Mouse (Mus musculus) MEL (cell line): ENCODE results near the gene Gusb. TPM values are rescaled to one million over a fixed set of nuclear protein-coding genes. Genes with fewer than 3 reads are reported as not detected.

Experiments
- DNase-seq: peaks from one replicate; pipeline ENCODE4 v3.0.0; 2011; ENCODE audit warnings: low read depth, low spot score
- H3K27ac ChIP-seq: 2 replicates; pipeline ENCODE4 v1.5.1; 2012; ENCODE audit warnings: low read depth, mild to moderate bottlenecking, control low read depth, low read length, moderate library complexity; ENCODE audit not compliant: control insufficient read depth
- H3K27me3 ChIP-seq, 2 experiments: fragments of 150-350 bp in 1 of 2; sonication (generic) in 1 of 2; 2 replicates each; pipeline ENCODE4 v1.6.1; 2012; ENCODE audit warnings: low read length in 2 of 2, mild to moderate bottlenecking in 2 of 2, improper control_type of control experiment in 1 of 2, moderate library complexity in 1 of 2; ENCODE audit not compliant: insufficient read depth in 2 of 2, control insufficient read depth in 1 of 2
- H3K36me3 ChIP-seq, 2 experiments: 2 replicates each; pipeline ENCODE4 v1.6.1; 2012 to 2014; ENCODE audit warnings: low read length in 2 of 2, improper control_type of control experiment in 1 of 2, inconsistent platforms in 1 of 2, mild to moderate bottlenecking in 1 of 2; ENCODE audit not compliant: insufficient read depth in 2 of 2, control insufficient read depth in 1 of 2
- H3K4me1 ChIP-seq, 2 experiments: fragments of 150-350 bp in 1 of 2; sonication (generic) in 1 of 2; 2 replicates each; pipeline ENCODE4 v1.6.1; 2012; ENCODE audit warnings: low read length in 2 of 2, improper control_type of control experiment in 1 of 2, mild to moderate bottlenecking in 1 of 2; ENCODE audit not compliant: insufficient read depth in 2 of 2, control insufficient read depth in 1 of 2
- H3K4me3 ChIP-seq, 2 experiments: fragments of 150-350 bp in 1 of 2; sonication (generic) in 1 of 2; 2 replicates each; pipeline ENCODE4 v1.5.1; 2012; ENCODE audit warnings: low read depth in 2 of 2, low read length in 2 of 2, mild to moderate bottlenecking in 2 of 2, moderate library complexity in 2 of 2, control low read depth in 1 of 2, improper control_type of control experiment in 1 of 2; ENCODE audit not compliant: control insufficient read depth in 1 of 2, insufficient read depth in 1 of 2
- H3K79me2 ChIP-seq: 2 replicates; pipeline ENCODE4 v1.6.1; 2012; ENCODE audit warnings: mild to moderate bottlenecking, low read length, moderate library complexity; ENCODE audit not compliant: control insufficient read depth, poor library complexity, insufficient read depth
- H3K9ac ChIP-seq: 2 replicates; pipeline ENCODE4 v1.6.1; 2012; ENCODE audit warnings: low read depth, mild to moderate bottlenecking, control low read depth, low read length, moderate library complexity; ENCODE audit not compliant: control insufficient read depth, poor library complexity, severe bottlenecking
- H3K9me3 ChIP-seq: fragments of 150-350 bp; sonication (generic); replicated peaks from 2 replicates; pipeline ENCODE4 v1.6.1; 2012; ENCODE audit warnings: mild to moderate bottlenecking, low read length, improper control_type of control experiment, moderate library complexity; ENCODE audit not compliant: insufficient read depth
- CHD1 ChIP-seq: IDR thresholded peaks from 2 replicates; pipeline ENCODE4 v1.6.1; 2012; ENCODE audit warnings: low read depth, mild to moderate bottlenecking, inconsistent platforms, low read length, improper control_type of control experiment
- CTCF ChIP-seq, 3 experiments: IDR thresholded peaks in 2 of 3; conservative IDR thresholded peaks in 1 of 3; 2 replicates each; pipeline ENCODE4 v1.5.1; 2011 to 2012; ENCODE audit warnings: low read length in 3 of 3, low read depth in 2 of 3, mild to moderate bottlenecking in 2 of 3, improper control_type of control experiment in 1 of 3, inconsistent platforms in 1 of 3, mixed read lengths in 1 of 3, moderate library complexity in 1 of 3; ENCODE audit not compliant: control insufficient read depth in 1 of 3, insufficient read depth in 1 of 3, poor library complexity in 1 of 3, severe bottlenecking in 1 of 3
- E2F4 ChIP-seq: IDR thresholded peaks from 2 replicates; pipeline ENCODE4 v1.6.1; 2011; ENCODE audit warnings: low read depth, low read length, improper control_type of control experiment, borderline replicate concordance
- ELF1 ChIP-seq: IDR thresholded peaks from 2 replicates; pipeline ENCODE4 v1.6.1; 2014; ENCODE audit warnings: low read depth, mild to moderate bottlenecking, inconsistent platforms, low read length, improper control_type of control experiment, moderate library complexity
- GABPA ChIP-seq: IDR thresholded peaks from 2 replicates; pipeline ENCODE4 v1.6.1; 2012; ENCODE audit warnings: low read depth, mild to moderate bottlenecking, inconsistent platforms, low read length, improper control_type of control experiment, moderate library complexity
- GATA1 ChIP-seq: IDR thresholded peaks from 2 replicates; pipeline ENCODE4 v1.6.1; 2011; ENCODE audit warnings: low read depth, low read length, improper control_type of control experiment
- HCFC1 ChIP-seq: IDR thresholded peaks from 2 replicates; pipeline ENCODE4 v1.6.1; 2012; ENCODE audit warnings: low read depth, mild to moderate bottlenecking, inconsistent platforms, low read length, improper control_type of control experiment, moderate library complexity
- MAFK ChIP-seq: IDR thresholded peaks from 2 replicates; pipeline ENCODE4 v1.6.1; 2011; ENCODE audit warnings: low read depth, mild to moderate bottlenecking, low read length, improper control_type of control experiment, borderline replicate concordance
- MEF2A ChIP-seq: IDR thresholded peaks from 2 replicates; pipeline ENCODE4 v1.6.1; 2014; ENCODE audit warnings: low read depth, mild to moderate bottlenecking, inconsistent platforms, low read length, improper control_type of control experiment; ENCODE audit not compliant: poor library complexity, insufficient replicate concordance, severe bottlenecking; ENCODE audit errors: extremely low read depth
- MXI1 ChIP-seq: IDR thresholded peaks from 2 replicates; pipeline ENCODE4 v1.6.1; 2011; ENCODE audit warnings: mild to moderate bottlenecking, low read depth, low read length, improper control_type of control experiment
- MYC ChIP-seq: IDR thresholded peaks from 2 replicates; pipeline ENCODE4 v1.6.1; 2011; ENCODE audit warnings: low read depth, mild to moderate bottlenecking, low read length, improper control_type of control experiment, moderate library complexity
- NELFE ChIP-seq: IDR thresholded peaks from 2 replicates; pipeline ENCODE4 v1.6.1; 2011; ENCODE audit warnings: low read depth, low read length, improper control_type of control experiment
- NRF1 ChIP-seq: IDR thresholded peaks from 2 replicates; pipeline ENCODE4 v1.6.1; 2014; ENCODE audit warnings: low read depth, mild to moderate bottlenecking, inconsistent platforms, low read length, improper control_type of control experiment, moderate library complexity; ENCODE audit not compliant: poor library complexity, insufficient read depth, severe bottlenecking
- POLR2A ChIP-seq, 2 experiments: IDR thresholded peaks; 2 replicates each; pipeline ENCODE4 v1.6.1; 2011 to 2012; ENCODE audit warnings: low read length in 2 of 2, mild to moderate bottlenecking in 2 of 2, control low read depth in 1 of 2, improper control_type of control experiment in 1 of 2, low read depth in 1 of 2, moderate library complexity in 1 of 2; ENCODE audit not compliant: control insufficient read depth in 1 of 2, insufficient read depth in 1 of 2, poor library complexity in 1 of 2
- RAD21 ChIP-seq: IDR thresholded peaks from 2 replicates; pipeline ENCODE4 v1.6.1; 2011; ENCODE audit warnings: mild to moderate bottlenecking, low read depth, low read length, improper control_type of control experiment
- RCOR1 ChIP-seq: IDR thresholded peaks from 2 replicates; pipeline ENCODE4 v1.6.1; 2012; ENCODE audit warnings: low read depth, mild to moderate bottlenecking, inconsistent platforms, low read length, improper control_type of control experiment
- SIN3A ChIP-seq: IDR thresholded peaks from 2 replicates; pipeline ENCODE4 v1.6.1; 2012; ENCODE audit warnings: low read length, improper control_type of control experiment, inconsistent platforms
- TBP ChIP-seq: IDR thresholded peaks from 2 replicates; pipeline ENCODE4 v1.8.0; 2011; ENCODE audit warnings: low read depth, low read length, improper control_type of control experiment
- TCF12 ChIP-seq: IDR thresholded peaks from 2 replicates; pipeline ENCODE4 v1.6.1; 2014; ENCODE audit warnings: low read depth, mild to moderate bottlenecking, inconsistent platforms, low read length, improper control_type of control experiment, moderate library complexity
- USF2 ChIP-seq, 2 experiments: IDR thresholded peaks; 2 replicates each; pipeline ENCODE4 v1.6.1; 2011 to 2012; ENCODE audit warnings: improper control_type of control experiment in 2 of 2, low read length in 2 of 2, borderline replicate concordance in 1 of 2, inconsistent platforms in 1 of 2, low read depth in 1 of 2, mild to moderate bottlenecking in 1 of 2; ENCODE audit not compliant: insufficient read depth in 1 of 2
- ZC3H11A ChIP-seq: IDR thresholded peaks from 2 replicates; pipeline ENCODE4 v1.6.1; 2012; ENCODE audit warnings: low read depth, mild to moderate bottlenecking, inconsistent platforms, low read length, improper control_type of control experiment
- ZNF384 ChIP-seq: IDR thresholded peaks from 2 replicates; pipeline ENCODE4 v1.6.1; 2012; ENCODE audit warnings: low read depth, mild to moderate bottlenecking, inconsistent platforms, low read length, improper control_type of control experiment
- polyA plus RNA-seq, 2 experiments: library from polyadenylated mRNA; stranded (reverse) in 1 of 2; unstranded in 1 of 2; fragments of >175 nt in 1 of 2; fragments of >200 nt in 1 of 2; gene quantifications; 2 replicates each; pipeline versions ENCODE4 v1.2.1 to v1.2.4; 2012; ENCODE audit warnings: low replicate concordance in 2 of 2, low read depth in 1 of 2; ENCODE audit not compliant: insufficient read length in 2 of 2, insufficient read depth in 1 of 2, missing spikeins in 1 of 2
- total RNA-seq: library from RNA; depleted of rRNA; stranded (reverse); fragments of 300-350 nt; gene quantifications from 2 replicates; pipeline ENCODE4 v1.2.3, GENCODE M21; 2012

Gusb gene
- total and polyA plus RNA-seq, 3 experiments: 44.4 to 107 (median 54.2) TPM

GRCm38 (mm10) chr5:129974866-129975311 lies 28.0 kb downstream of the Gusb start (continued):
- peak; percentile 77 for TF ChIP-seq MAFK
- TF ChIP-seq CHD1: no peak

GRCm38 (mm10) chr5:129974354-129974753 lies 28.5 kb downstream of the Gusb start:
- Histone ChIP-seq H3K4me3 (no peak overlapping the region), H3K27me3 (no peaks in the 10 kb centered on the region), H3K36me3 (peaks cover 13 to 41% of the 10 kb centered on the region in 2 experiments), H3K9ac (peak overlapping the region; percentile 24), H3K4me1 (peaks cover 20 to 36% of the 10 kb centered on the region in 2 experiments), H3K27ac (peak overlapping the region; percentile 83), H3K79me2 (peaks cover 8% of the 10 kb centered on the region), H3K9me3 (no peaks in the 10 kb centered on the region)
- peak; percentile 59 for DNase-seq
- TF ChIP-seq GABPA: no peak
- no peak for TF ChIP-seq USF2 (IDR thresholded peaks at IDR 0.05; ENCODE audit: borderline replicate concordance in 1 of 2, insufficient read depth in 1 of 2, low read depth in 1 of 2, low read length in 2 of 2)
- no peak for TF ChIP-seq MEF2A
- TF ChIP-seq MAFK: no peak
- TF ChIP-seq HCFC1: 0 out of 2 replicates have a peak, but pooled peaks have one; percentile 0
- TF ChIP-seq TCF12: no peak
- TF ChIP-seq E2F4: no peak
- TF ChIP-seq RCOR1: 0 out of 2 replicates have a peak, but pooled peaks have one; percentile 24
- no peak for TF ChIP-seq ZNF384
- TF ChIP-seq MYC: no peak

GRCm38 (mm10) chr5:129971491-129971890 lies 31.4 kb downstream of the Gusb start:
- Histone ChIP-seq H3K9me3 (no peaks in the 10 kb centered on the region), H3K27me3 (no peaks in the 10 kb centered on the region), H3K4me1 (peaks cover 20 to 33% of the 10 kb centered on the region in 2 experiments), H3K9ac (no peak overlapping the region), H3K79me2 (peaks cover 6% of the 10 kb centered on the region), H3K36me3 (peaks cover 10 to 29% of the 10 kb centered on the region in 2 experiments), H3K27ac (no peak overlapping the region), H3K4me3 (no peak overlapping the region)
- TF ChIP-seq MXI1 (no peak), NRF1 (no peak), NELFE (no peak), RAD21 (no peak), CTCF (IDR thresholded peaks at IDR 0.05 in 2 of 3, conservative IDR thresholded peaks at IDR 0.05 in 1 of 3; ENCODE audit: control insufficient read depth in 1 of 3, insufficient read depth in 1 of 3, low read depth in 2 of 3, low read length in 3 of 3, poor library complexity in 1 of 3, severe bottlenecking in 1 of 3) (no peak), SIN3A (no peak), E2F4 (no peak), ELF1 (no peak), TBP (no peak), GATA1 (no peak), ZC3H11A (no peak), POLR2A (IDR thresholded peaks at IDR 0.05; ENCODE audit: control insufficient read depth in 1 of 2, insufficient read depth in 1 of 2, low read depth in 1 of 2, low read length in 2 of 2, poor library complexity in 1 of 2) (no peak)
- no peak for DNase-seq
